Mouse (Mus musculus): Measurements from ENCODE around the gene Pde4b. TPM values are rescaled to one million over a fixed set of nuclear protein-coding genes. Genes with fewer than 3 reads are reported as not detected.

The Pde4b gene
- total RNA-seq, 2 experiments from 2014 or later = 20.5 to 23.0 TPM

GRCm38 (mm10) chr4:102406848-102407247, 319.5 kb downstream of the Pde4b start:
- no peak for DNase-seq

GRCm38 (mm10) chr4:102408132-102408531, 320.8 kb downstream of the Pde4b start:
- DNase-seq = peak in 1 of 2 experiments; percentile 15

- DNase-seq = peak; percentile 25 to 33
Measured at GRCm38 (mm10) chr4:102408938-102409337, 321.6 kb downstream of the Pde4b start.

GRCm38 (mm10) chr4:102413101-102413500, 325.8 kb downstream of the Pde4b start:
- no peak for DNase-seq

- DNase-seq = peak in 1 of 2 experiments; percentile 13
Measured at GRCm38 (mm10) chr4:102413794-102414193, 326.5 kb downstream of the Pde4b start.

- no peak for DNase-seq
Measured at GRCm38 (mm10) chr4:102414610-102415009, 327.3 kb downstream of the Pde4b start.

- DNase-seq = no peak
Measured at GRCm38 (mm10) chr4:102420794-102421397, 333.6 kb downstream of the Pde4b start.

- DNase-seq = no peak
Measured at GRCm38 (mm10) chr4:102421398-102421859, 334.1 kb downstream of the Pde4b start.

GRCm38 (mm10) chr4:102424104-102424503, 336.8 kb downstream of the Pde4b start:
- no peak for DNase-seq

- no peak for DNase-seq
Measured at GRCm38 (mm10) chr4:102425422-102425821, 338.1 kb downstream of the Pde4b start.

GRCm38 (mm10) chr4:102429730-102430341, 342.5 kb downstream of the Pde4b start:
- DNase-seq = no peak

- peak in 1 of 2 experiments; percentile 14 for DNase-seq
Measured at GRCm38 (mm10) chr4:102432040-102432782, 344.9 kb downstream of the Pde4b start.

- DNase-seq = peak; percentile 67 to 69
Measured at GRCm38 (mm10) chr4:102439401-102440118, 352.2 kb downstream of the Pde4b start.

GRCm38 (mm10) chr4:102440119-102440481, 352.8 kb downstream of the Pde4b start:
- no peak for DNase-seq

GRCm38 (mm10) chr4:102443533-102443932, 356.2 kb downstream of the Pde4b start:
- DNase-seq = no peak

GRCm38 (mm10) chr4:102444501-102444900, 357.2 kb downstream of the Pde4b start:
- peak in 1 of 2 experiments; percentile 19 for DNase-seq

GRCm38 (mm10) chr4:102446160-102446945, 359.0 kb downstream of the Pde4b start:
- peak; percentile 51 to 75 for DNase-seq

- DNase-seq = no peak
Measured at GRCm38 (mm10) chr4:102456426-102456825, 369.1 kb downstream of the Pde4b start.

- DNase-seq = no peak
Measured at GRCm38 (mm10) chr4:102459216-102459999, 372.1 kb downstream of the Pde4b start.

GRCm38 (mm10) chr4:102478104-102478503, 390.8 kb downstream of the Pde4b start:
- no peak for DNase-seq

GRCm38 (mm10) chr4:102478860-102479259, 391.5 kb downstream of the Pde4b start:
- no peak for DNase-seq

Measured in heart, adult 18-20 months (tissue).